Mouse (Mus musculus) midbrain, embryonic 14.5 days (tissue): ENCODE data around the gene Syngap1. TPM values are rescaled to one million over a fixed set of nuclear protein-coding genes. Genes with fewer than 3 reads are reported as not detected.

ENCODE experiments used
- ATAC-seq: fragments of 200-750 bp; cut with Nextera tagmentation; 2 replicates; pipeline ENCODE4 v1.8.0; 2017; ENCODE audit warnings: moderate number of reproducible peaks, moderate library complexity; ENCODE audit not compliant: low FRiP score, low TSS enrichment
- DNase-seq: peaks from one replicate; pipeline ENCODE4 v3.0.0-alpha.2; 2015
- H3K27ac ChIP-seq: fragments of 300-500 bp; sonication (generic); replicated peaks from 2 replicates; pipeline ENCODE4 v1.5.1; 2014; ENCODE audit warnings: mild to moderate bottlenecking, low read depth, low read length, moderate library complexity
- H3K27me3 ChIP-seq: fragments of 300-500 bp; sonication (generic); 2 replicates; pipeline ENCODE4 v1.6.1; 2014; ENCODE audit warnings: low read length, control low read depth, mixed read lengths; ENCODE audit not compliant: control insufficient read depth, insufficient read depth
- H3K36me3 ChIP-seq: fragments of 300-500 bp; sonication (generic); 2 replicates; pipeline ENCODE4 v1.6.1; 2014; ENCODE audit warnings: low read length, control low read depth; ENCODE audit not compliant: control insufficient read depth, insufficient read depth
- H3K4me1 ChIP-seq: fragments of 300-500 bp; sonication (generic); 2 replicates; pipeline ENCODE4 v1.6.1; 2014; ENCODE audit warnings: mild to moderate bottlenecking, antibody characterized with exemption, low read length, control low read depth; ENCODE audit not compliant: control insufficient read depth, insufficient read depth
- H3K4me2 ChIP-seq: fragments of 300-500 bp; sonication (generic); 2 replicates; pipeline ENCODE4 v1.6.1; 2014; ENCODE audit warnings: mild to moderate bottlenecking, low read length, moderate library complexity
- H3K4me3 ChIP-seq: fragments of 300-500 bp; sonication (generic); replicated peaks from 2 replicates; pipeline ENCODE4 v1.5.1; 2014; ENCODE audit warnings: low read depth, low read length
- H3K9ac ChIP-seq: fragments of 300-500 bp; sonication (generic); replicated peaks from 2 replicates; pipeline ENCODE4 v1.6.1; 2014; ENCODE audit warnings: mild to moderate bottlenecking, low read length, moderate library complexity
- H3K9me3 ChIP-seq: fragments of 300-500 bp; sonication (generic); 2 replicates; pipeline ENCODE4 v1.6.1; 2016; ENCODE audit warnings: low read length, control low read depth, mixed read lengths; ENCODE audit not compliant: control insufficient read depth
- WGBS: fragments of 180-500 bp; shearing (Covaris S2); extraction: QIAGEN DNeasy Blood & Tissue Kit; methylation state at CpG from one replicate; pipeline ENCODE4 v1.1.7; 2014; 5-methylcytosine and 5-hydroxymethylcytosine counted together
- polyA plus RNA-seq: library from polyadenylated mRNA; unstranded; fragments of >200 nt; fragmentation: Nextera tagmentation; extraction: Ambion mirVana; gene quantifications from 2 replicates; pipeline ENCODE4 v1.2.1, GENCODE M21; 2014

The Syngap1 gene
- polyA plus RNA-seq, 1 experiment from 2014 or later, result 5.5 TPM

GRCm38 (mm10) chr17:26999996-27000395 is 58.9 kb downstream of the Syngap1 start:
- H3K4me3 ChIP-seq, result no peak overlapping the region
- no peak for DNase-seq
- no peaks in the 10 kb centered on the region for H3K27me3 ChIP-seq
- no peak for ATAC-seq
- H3K36me3 ChIP-seq, result no peaks in the 10 kb centered on the region
- no peaks in the 10 kb centered on the region for H3K9me3 ChIP-seq
- no peaks in the 10 kb centered on the region for H3K4me1 ChIP-seq
- WGBS, result 82% methylated on average over 12 of the region's 12 CpGs
- H3K9ac ChIP-seq, result no peak overlapping the region
- H3K27ac ChIP-seq, result no peak overlapping the region
- H3K4me2 ChIP-seq, result no peak overlapping the region

- Histone ChIP-seq H3K9me3 (no peaks in the 10 kb centered on the region), H3K9ac (no peak overlapping the region), H3K27me3 (no peaks in the 10 kb centered on the region), H3K4me3 (no peak overlapping the region), H3K4me2 (no peak overlapping the region), H3K27ac (no peak overlapping the region), H3K36me3 (no peaks in the 10 kb centered on the region), H3K4me1 (no peaks in the 10 kb centered on the region)
- DNase-seq (no peak), ATAC-seq (no peak)
- WGBS, result 74% methylated on average over 7 of the region's 7 CpGs
These were observed 60.1 kb downstream of the Syngap1 start for GRCm38 (mm10) chr17:27001151-27001550.

GRCm38 (mm10) chr17:27001889-27002288 is 60.8 kb downstream of the Syngap1 start:
- ATAC-seq, result no peak
- WGBS, result 37% methylated on average over 6 of the region's 6 CpGs

GRCm38 (mm10) chr17:27004431-27004830 is 63.4 kb downstream of the Syngap1 start:
- ATAC-seq, result no peak
- Histone ChIP-seq H3K4me1 (no peaks in the 10 kb centered on the region), H3K9me3 (no peaks in the 10 kb centered on the region), H3K27me3 (no peaks in the 10 kb centered on the region), H3K36me3 (no peaks in the 10 kb centered on the region), H3K4me3 (no peak overlapping the region), H3K27ac (no peak overlapping the region), H3K9ac (no peak overlapping the region), H3K4me2 (no peak overlapping the region)
- DNase-seq, result peak; percentile 63
- 39% methylated on average over 9 of the region's 9 CpGs for WGBS

More at GRCm38 (mm10) chr17:27001889-27002288, 60.8 kb downstream of the Syngap1 start:
- H3K36me3 ChIP-seq, result no peaks in the 10 kb centered on the region
- H3K4me2 ChIP-seq, result no peak overlapping the region
- no peaks in the 10 kb centered on the region for H3K9me3 ChIP-seq
- no peak for DNase-seq
- H3K4me1 ChIP-seq, result no peaks in the 10 kb centered on the region
- H3K27me3 ChIP-seq, result no peaks in the 10 kb centered on the region
- H3K27ac ChIP-seq, result no peak overlapping the region
- no peak overlapping the region for H3K9ac ChIP-seq
- no peak overlapping the region for H3K4me3 ChIP-seq

- Histone ChIP-seq H3K4me3 (no peak overlapping the region), H3K9me3 (no peaks in the 10 kb centered on the region), H3K9ac (no peak overlapping the region), H3K36me3 (no peaks in the 10 kb centered on the region), H3K4me1 (no peaks in the 10 kb centered on the region), H3K4me2 (no peak overlapping the region), H3K27ac (no peak overlapping the region), H3K27me3 (no peaks in the 10 kb centered on the region)
- no peak for ATAC-seq
- WGBS, result 43% methylated on average over 19 of the region's 19 CpGs
- DNase-seq, result no peak
These were observed 63.9 kb downstream of the Syngap1 start for GRCm38 (mm10) chr17:27004903-27005485.

GRCm38 (mm10) chr17:27005644-27006043 is 64.6 kb downstream of the Syngap1 start:
- Histone ChIP-seq H3K36me3 (no peaks in the 10 kb centered on the region), H3K4me1 (no peaks in the 10 kb centered on the region), H3K27ac (no peak overlapping the region), H3K4me3 (no peak overlapping the region), H3K9ac (no peak overlapping the region), H3K9me3 (no peaks in the 10 kb centered on the region), H3K27me3 (no peaks in the 10 kb centered on the region), H3K4me2 (no peak overlapping the region)
- ATAC-seq (no peak), DNase-seq (no peak)
- 67% methylated on average over 11 of the region's 11 CpGs for WGBS

- Histone ChIP-seq H3K36me3 (no peaks in the 10 kb centered on the region), H3K4me2 (no peak overlapping the region), H3K4me1 (no peaks in the 10 kb centered on the region), H3K27ac (no peak overlapping the region), H3K9ac (no peak overlapping the region), H3K4me3 (no peak overlapping the region), H3K9me3 (no peaks in the 10 kb centered on the region), H3K27me3 (no peaks in the 10 kb centered on the region)
- 87% methylated on average over 2 of the region's 2 CpGs for WGBS
- no peak for DNase-seq
- ATAC-seq, result no peak
These were observed 67.2 kb downstream of the Syngap1 start for GRCm38 (mm10) chr17:27008277-27008676.

GRCm38 (mm10) chr17:27011167-27011566 is 70.1 kb downstream of the Syngap1 start:
- Histone ChIP-seq H3K9ac (no peak overlapping the region), H3K4me2 (no peak overlapping the region), H3K27ac (no peak overlapping the region), H3K4me3 (no peak overlapping the region), H3K36me3 (no peaks in the 10 kb centered on the region), H3K4me1 (no peaks in the 10 kb centered on the region), H3K9me3 (no peaks in the 10 kb centered on the region), H3K27me3 (no peaks in the 10 kb centered on the region)
- DNase-seq, result no peak
- no peak for ATAC-seq
- 88% methylated on average over 10 of the region's 10 CpGs for WGBS

GRCm38 (mm10) chr17:27011998-27012672 is 71.1 kb downstream of the Syngap1 start:
- no peaks in the 10 kb centered on the region for H3K4me1 ChIP-seq
- H3K4me2 ChIP-seq, result no peak overlapping the region
- no peak overlapping the region for H3K27ac ChIP-seq
- no peak for DNase-seq
- H3K9ac ChIP-seq, result no peak overlapping the region
- H3K27me3 ChIP-seq, result no peaks in the 10 kb centered on the region
- H3K4me3 ChIP-seq, result no peak overlapping the region
- no peak for ATAC-seq
- no peaks in the 10 kb centered on the region for H3K36me3 ChIP-seq
- H3K9me3 ChIP-seq, result no peaks in the 10 kb centered on the region
- WGBS, result 67% methylated on average over 13 of the region's 14 CpGs
